Mouse (Mus musculus): ENCODE results near the gene Ppip5k2. TPM values are rescaled to one million over a fixed set of nuclear protein-coding genes. Genes with fewer than 3 reads are reported as not detected.

Gene Ppip5k2
- total RNA-seq, 2 experiments from 2014 or later = 49.8 to 53.9 TPM

- intact Hi-C loops (cut with DNase I) = no loop called here
- no peak for DNase-seq
These were observed 102.9 kb downstream of the Ppip5k2 start for GRCm38 (mm10) chr1:97667288-97667687.

GRCm38 (mm10) chr1:97662324-97662723 is 107.9 kb downstream of the Ppip5k2 start:
- DNase-seq = no peak
- intact Hi-C loops (cut with DNase I) = no loop called here

- intact Hi-C loops (cut with DNase I) = no loop called here
- DNase-seq = peak; percentile 82
These were observed 108.6 kb downstream of the Ppip5k2 start, which contains the start of gene D1Ertd622e for GRCm38 (mm10) chr1:97661406-97662241. Gene D1Ertd622e (minus strand): TSS chr1:97662074.

GRCm38 (mm10) chr1:97660687-97661405 is 109.4 kb downstream of the Ppip5k2 start:
- intact Hi-C loops (cut with DNase I) = no loop called here
- peak; percentile 81 for DNase-seq

- intact Hi-C loops (cut with DNase I) = no loop called here
- DNase-seq = no peak
These were observed 110.8 kb downstream of the Ppip5k2 start for GRCm38 (mm10) chr1:97659405-97659804.

GRCm38 (mm10) chr1:97657786-97658185 is 112.4 kb downstream of the Ppip5k2 start:
- no peak for DNase-seq
- intact Hi-C loops (cut with DNase I) = no loop called here

- DNase-seq = no peak
- intact Hi-C loops (cut with DNase I) = no loop called here
These were observed 113.0 kb downstream of the Ppip5k2 start for GRCm38 (mm10) chr1:97657201-97657600.

Other genes with a start within 250 kb of the Ppip5k2 start
- 10 to 100 TPM; 63.0 to 68.0 TPM for gene D1Ertd622e, start 108.3 kb downstream of the Ppip5k2 start, total RNA-seq (2021)
- 1 to 10 TPM; 8.4 to 9.1 TPM for gene Gin1, start 239 bp downstream of the Ppip5k2 start, total RNA-seq (2021)

Measured in left cerebral cortex, postnatal 4 days (tissue).